Mouse (Mus musculus): ENCODE data around the gene Tbc1d25. TPM values are rescaled to one million over a fixed set of nuclear protein-coding genes. Genes with fewer than 3 reads are reported as not detected.

Tbc1d25 gene
- total RNA-seq, 1 experiment = 10.5 TPM

DNA sequence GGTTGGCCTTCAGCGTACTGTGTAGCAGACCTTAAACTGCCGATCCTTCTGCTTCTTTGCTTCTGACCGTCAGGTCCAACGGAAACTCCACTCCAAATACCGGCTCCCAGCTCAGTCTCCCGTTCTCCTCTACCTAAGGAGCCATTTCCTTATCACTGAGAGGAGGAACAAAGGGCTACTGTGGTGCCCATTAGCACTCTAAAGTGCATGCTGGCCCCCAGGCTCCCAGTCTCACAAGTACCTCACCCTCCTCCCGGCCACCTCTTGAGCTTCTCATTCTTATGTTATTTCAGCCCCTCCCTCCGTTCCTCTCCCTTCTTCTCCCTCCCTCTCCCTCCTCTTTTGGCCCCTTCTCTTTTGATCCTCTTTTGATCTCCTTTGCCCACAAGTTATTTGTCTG, 43.7 kb upstream of the Tbc1d25 start:
- in situ Hi-C loops (cut with MboI; ENCODE audit: low sequenced_read_pairs in 2 of 2, unreplicated experiment in 2 of 2) = no loop called here
- Histone ChIP-seq H3K9me3 (ENCODE audit: control insufficient read depth, insufficient read depth, low read depth, low read length) (no peaks in the 10 kb centered on the region), H3K4me3 (ENCODE audit: insufficient read depth in 1 of 2, low read depth in 1 of 2, low read length in 2 of 2, poor library complexity in 1 of 2, severe bottlenecking in 1 of 2) (peak overlapping the region in 1 of 2 experiments; percentile 34; a peak in 1 of 4 replicates), H3K36me3 (ENCODE audit: control insufficient read depth, insufficient read depth, low read length, poor library complexity, severe bottlenecking) (no peaks in the 10 kb centered on the region), H3K4me1 (ENCODE audit: control insufficient read depth in 2 of 2, insufficient read depth in 2 of 2, low read length in 2 of 2, poor library complexity in 1 of 2) (peaks cover 0 to 6% of the 10 kb centered on the region in 2 experiments; a peak in 1 of 4 replicates), H3K9ac (ENCODE audit: insufficient read depth, low read depth, low read length, poor library complexity, severe bottlenecking) (no peak overlapping the region), H3K27ac (ENCODE audit: insufficient read depth, low read depth, low read length, poor library complexity, severe bottlenecking) (peak overlapping the region; percentile 34; the same call in 1 of the 2 replicates)
- TF ChIP-seq ZNF384 (IDR thresholded peaks at IDR 0.05; ENCODE audit: low read depth, low read length) = no peak
- TF ChIP-seq MAFK (IDR thresholded peaks at IDR 0.05; ENCODE audit: insufficient read depth, low read depth, low read length) = no peak
- no peak for TF ChIP-seq CHD2 (IDR thresholded peaks at IDR 0.05; ENCODE audit: low read depth, low read length)
- no peak for TF ChIP-seq HCFC1 (IDR thresholded peaks at IDR 0.05; ENCODE audit: borderline replicate concordance, insufficient read depth, low read length)
- no peak for TF ChIP-seq ZC3H11A (IDR thresholded peaks at IDR 0.05; ENCODE audit: borderline replicate concordance, low read depth, low read length)
- peak; percentile 69 for DNase-seq (ENCODE audit: low read depth, low spot score)

DNA sequence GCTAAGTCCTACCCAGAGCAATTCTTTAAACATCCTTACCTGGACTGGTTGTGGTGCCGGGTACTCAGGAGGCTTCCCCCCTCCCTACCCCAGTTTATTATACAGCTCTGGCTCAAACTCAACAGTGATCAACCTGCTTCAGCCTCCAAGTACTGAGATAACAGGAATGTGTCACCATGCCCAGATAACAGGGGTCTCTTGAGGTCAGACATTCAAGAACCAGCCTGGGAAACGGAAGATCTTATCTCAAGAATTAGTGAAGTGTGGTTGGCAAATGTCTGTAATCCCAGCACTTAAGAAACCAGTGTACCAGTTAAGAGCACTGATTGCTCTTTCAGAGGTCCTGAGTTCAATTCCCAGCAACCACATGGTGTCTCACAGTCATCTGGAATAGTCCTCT, 42.1 kb upstream of the Tbc1d25 start:
- Histone ChIP-seq H3K27ac (ENCODE audit: insufficient read depth, low read depth, low read length, poor library complexity, severe bottlenecking) (no peak overlapping the region), H3K9ac (ENCODE audit: insufficient read depth, low read depth, low read length, poor library complexity, severe bottlenecking) (no peak overlapping the region), H3K36me3 (ENCODE audit: control insufficient read depth, insufficient read depth, low read length, poor library complexity, severe bottlenecking) (no peaks in the 10 kb centered on the region), H3K4me1 (ENCODE audit: control insufficient read depth in 2 of 2, insufficient read depth in 2 of 2, low read length in 2 of 2, poor library complexity in 1 of 2) (peaks cover 0 to 6% of the 10 kb centered on the region in 2 experiments; a peak in 1 of 4 replicates), H3K9me3 (ENCODE audit: control insufficient read depth, insufficient read depth, low read depth, low read length) (no peaks in the 10 kb centered on the region), H3K4me3 (ENCODE audit: insufficient read depth in 1 of 2, low read depth in 1 of 2, low read length in 2 of 2, poor library complexity in 1 of 2, severe bottlenecking in 1 of 2) (no peak overlapping the region)
- in situ Hi-C loops (cut with MboI; ENCODE audit: low sequenced_read_pairs in 2 of 2, unreplicated experiment in 2 of 2) = no loop called here
- DNase-seq (ENCODE audit: low read depth, low spot score) = no peak
- TF ChIP-seq ZNF384 (IDR thresholded peaks at IDR 0.05; ENCODE audit: low read depth, low read length) = no peak
- no peak for TF ChIP-seq MAFK (IDR thresholded peaks at IDR 0.05; ENCODE audit: insufficient read depth, low read depth, low read length)
- TF ChIP-seq CHD2 (IDR thresholded peaks at IDR 0.05; ENCODE audit: low read depth, low read length) = no peak
- no peak for TF ChIP-seq HCFC1 (IDR thresholded peaks at IDR 0.05; ENCODE audit: borderline replicate concordance, insufficient read depth, low read length)
- no peak for TF ChIP-seq ZC3H11A (IDR thresholded peaks at IDR 0.05; ENCODE audit: borderline replicate concordance, low read depth, low read length)

DNA sequence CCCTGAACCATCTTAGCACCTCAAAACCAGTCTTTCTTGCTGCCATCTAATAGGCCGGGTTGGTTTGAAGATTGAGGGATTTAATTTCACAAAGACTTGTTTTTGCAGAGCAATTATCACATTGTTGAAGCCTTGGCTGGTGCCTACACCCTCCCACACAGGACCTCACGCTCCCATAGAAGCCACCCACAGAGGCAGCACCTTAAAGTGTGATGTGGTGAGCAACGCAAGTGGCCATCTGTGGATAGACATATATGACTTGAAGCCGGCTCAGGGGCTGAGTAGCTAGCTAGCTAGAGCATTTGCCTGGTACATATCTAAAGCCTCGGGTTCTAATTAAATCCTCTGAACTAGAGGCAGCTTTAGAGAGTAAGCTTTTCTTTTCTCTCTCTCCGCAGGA, 41.4 kb upstream of the Tbc1d25 start:
- in situ Hi-C loops (cut with MboI; ENCODE audit: low sequenced_read_pairs in 2 of 2, unreplicated experiment in 2 of 2) = no loop called here
- DNase-seq (ENCODE audit: low read depth, low spot score) = no peak
- H3K36me3 ChIP-seq (ENCODE audit: control insufficient read depth, insufficient read depth, low read length, poor library complexity, severe bottlenecking) = no peaks in the 10 kb centered on the region
- no peak overlapping the region for H3K9ac ChIP-seq (ENCODE audit: insufficient read depth, low read depth, low read length, poor library complexity, severe bottlenecking)
- peaks cover 0 to 5% of the 10 kb centered on the region in 2 experiments; a peak in 1 of 4 replicates for H3K4me1 ChIP-seq (ENCODE audit: control insufficient read depth in 2 of 2, insufficient read depth in 2 of 2, low read length in 2 of 2, poor library complexity in 1 of 2)
- TF ChIP-seq CHD2 (IDR thresholded peaks at IDR 0.05; ENCODE audit: low read depth, low read length) = no peak
- H3K4me3 ChIP-seq (ENCODE audit: insufficient read depth in 1 of 2, low read depth in 1 of 2, low read length in 2 of 2, poor library complexity in 1 of 2, severe bottlenecking in 1 of 2) = no peak overlapping the region
- no peak overlapping the region for H3K27ac ChIP-seq (ENCODE audit: insufficient read depth, low read depth, low read length, poor library complexity, severe bottlenecking)
- no peaks in the 10 kb centered on the region for H3K9me3 ChIP-seq (ENCODE audit: control insufficient read depth, insufficient read depth, low read depth, low read length)

DNA sequence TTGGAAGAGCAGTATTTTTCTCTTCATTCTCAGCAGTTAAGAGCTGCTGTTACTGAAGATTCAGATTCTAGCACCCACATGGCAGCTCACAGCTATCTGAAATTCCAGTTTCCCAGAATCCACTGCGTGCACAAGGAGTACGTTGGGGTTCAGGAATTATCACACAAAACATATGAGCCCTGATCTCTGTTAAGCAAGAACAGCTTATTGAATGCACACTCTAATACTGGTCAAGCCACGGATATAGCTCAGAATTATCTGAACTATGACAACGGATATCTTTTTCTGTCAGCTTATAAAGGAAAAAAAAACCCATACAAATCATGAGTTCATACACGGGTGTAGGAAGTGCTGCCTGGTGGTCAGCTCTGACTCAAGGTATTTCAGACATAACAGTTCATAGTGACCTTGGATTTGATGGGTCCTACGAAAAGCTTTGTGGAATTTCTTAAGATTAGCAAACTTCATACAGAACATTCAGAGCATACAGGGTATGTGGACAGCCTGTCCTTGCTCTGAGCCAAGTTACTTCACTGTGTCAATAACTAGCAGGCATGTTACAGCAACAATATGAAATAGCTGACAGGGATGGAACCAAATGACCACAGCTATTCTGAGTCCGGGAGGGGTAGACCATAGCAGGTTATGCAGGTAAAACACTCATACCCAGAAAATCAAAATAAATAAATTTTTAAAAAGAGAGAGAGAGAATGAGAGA, 35.7 kb upstream of the Tbc1d25 start:
- Histone ChIP-seq H3K9ac (ENCODE audit: insufficient read depth, low read depth, low read length, poor library complexity, severe bottlenecking) (no peak overlapping the region), H3K4me3 (ENCODE audit: insufficient read depth in 1 of 2, low read depth in 1 of 2, low read length in 2 of 2, poor library complexity in 1 of 2, severe bottlenecking in 1 of 2) (no peak overlapping the region), H3K36me3 (ENCODE audit: control insufficient read depth, insufficient read depth, low read length, poor library complexity, severe bottlenecking) (no peaks in the 10 kb centered on the region), H3K27ac (ENCODE audit: insufficient read depth, low read depth, low read length, poor library complexity, severe bottlenecking) (no peak overlapping the region), H3K9me3 (ENCODE audit: control insufficient read depth, insufficient read depth, low read depth, low read length) (no peaks in the 10 kb centered on the region), H3K4me1 (ENCODE audit: control insufficient read depth in 2 of 2, insufficient read depth in 2 of 2, low read length in 2 of 2, poor library complexity in 1 of 2) (peaks cover 3 to 4% of the 10 kb centered on the region in 2 experiments; a peak in 2 of 4 replicates)
- no peak for DNase-seq (ENCODE audit: low read depth, low spot score)
- TF ChIP-seq ZNF384 (IDR thresholded peaks at IDR 0.05; ENCODE audit: low read depth, low read length) (no peak), MAFK (IDR thresholded peaks at IDR 0.05; ENCODE audit: insufficient read depth, low read depth, low read length) (no peak), CHD2 (IDR thresholded peaks at IDR 0.05; ENCODE audit: low read depth, low read length) (no peak), ZC3H11A (IDR thresholded peaks at IDR 0.05; ENCODE audit: borderline replicate concordance, low read depth, low read length) (no peak), HCFC1 (IDR thresholded peaks at IDR 0.05; ENCODE audit: borderline replicate concordance, insufficient read depth, low read length) (no peak)
- in situ Hi-C loops (cut with MboI; ENCODE audit: low sequenced_read_pairs in 2 of 2, unreplicated experiment in 2 of 2) = no loop called here
